Mouse (Mus musculus): ENCODE results near the gene Cdc42ep5. TPM values are rescaled to one million over a fixed set of nuclear protein-coding genes. Genes with fewer than 3 reads are reported as not detected.

Cdc42ep5 gene
- polyA plus RNA-seq, 1 experiment from 2014 or later, result 22.1 TPM

- WGBS, result 48% methylated on average over 13 of the region's 13 CpGs
- Histone ChIP-seq H3K36me3 (replicated peaks) (peaks cover 76% of the 10 kb centered on the region), H3K27me3 (ENCODE audit: poor library complexity, severe bottlenecking) (no peaks in the 10 kb centered on the region), H3K4me1 (peaks cover 18% of the 10 kb centered on the region), H3K4me3 (peak overlapping the region; percentile 8; the same call in 1 of the 2 replicates), H3K27ac (peak overlapping the region; percentile 68; the same call in 1 of the 2 replicates), H3K9me3 (no peaks in the 10 kb centered on the region)
- DNase-seq (ENCODE audit: extremely low spot score, low spot score), result peak; percentile 73
Measured at GRCm38 (mm10) chr7:4130686-4131452, 33.8 kb downstream of the Cdc42ep5 start.

- DNase-seq (ENCODE audit: extremely low spot score, low spot score), result no peak
- no peaks in the 10 kb centered on the region for H3K9me3 ChIP-seq
- H3K4me1 ChIP-seq, result peaks cover 36% of the 10 kb centered on the region
- no peak overlapping the region for H3K4me3 ChIP-seq
- H3K27ac ChIP-seq, result no peak overlapping the region
- H3K27me3 ChIP-seq (ENCODE audit: poor library complexity, severe bottlenecking), result no peaks in the 10 kb centered on the region
- H3K36me3 ChIP-seq (replicated peaks), result peaks cover 78% of the 10 kb centered on the region
- 80% methylated on average over 6 of the region's 6 CpGs for WGBS
Measured at GRCm38 (mm10) chr7:4128860-4129259, 35.8 kb downstream of the Cdc42ep5 start.

- no peak overlapping the region for H3K27ac ChIP-seq
- H3K27me3 ChIP-seq (ENCODE audit: poor library complexity, severe bottlenecking), result no peaks in the 10 kb centered on the region
- no peak overlapping the region for H3K4me3 ChIP-seq
- no peaks in the 10 kb centered on the region for H3K9me3 ChIP-seq
- peaks cover 68% of the 10 kb centered on the region for H3K36me3 ChIP-seq (replicated peaks)
- DNase-seq (ENCODE audit: extremely low spot score, low spot score), result no peak
- peaks cover 46% of the 10 kb centered on the region for H3K4me1 ChIP-seq
- WGBS, result 90% methylated on average over 4 of the region's 4 CpGs
Measured at GRCm38 (mm10) chr7:4127894-4128293, 36.8 kb downstream of the Cdc42ep5 start.

GRCm38 (mm10) chr7:4126992-4127785 lies 37.5 kb downstream of the Cdc42ep5 start:
- Histone ChIP-seq H3K27me3 (ENCODE audit: poor library complexity, severe bottlenecking) (no peaks in the 10 kb centered on the region), H3K27ac (no peak overlapping the region), H3K36me3 (replicated peaks) (peaks cover 63% of the 10 kb centered on the region), H3K4me1 (peaks cover 53% of the 10 kb centered on the region), H3K4me3 (no peak overlapping the region), H3K9me3 (no peaks in the 10 kb centered on the region)
- DNase-seq (ENCODE audit: extremely low spot score, low spot score), result no peak
- 91% methylated on average over 11 of the region's 11 CpGs for WGBS

- peaks cover 58% of the 10 kb centered on the region for H3K4me1 ChIP-seq
- H3K9me3 ChIP-seq, result no peaks in the 10 kb centered on the region
- peaks cover 49% of the 10 kb centered on the region for H3K36me3 ChIP-seq (replicated peaks)
- peaks cover 12% of the 10 kb centered on the region for H3K27me3 ChIP-seq (ENCODE audit: poor library complexity, severe bottlenecking)
- H3K27ac ChIP-seq, result peak overlapping the region; percentile 93
- peak overlapping the region; percentile 81 for H3K4me3 ChIP-seq
- no peak for DNase-seq (ENCODE audit: extremely low spot score, low spot score)
- 25% methylated on average over 9 of the region's 9 CpGs for WGBS
Measured at GRCm38 (mm10) chr7:4125306-4125705, 39.4 kb downstream of the Cdc42ep5 start.

GRCm38 (mm10) chr7:4124856-4125255 lies 39.8 kb downstream of the Cdc42ep5 start:
- DNase-seq (ENCODE audit: extremely low spot score, low spot score), result no peak
- WGBS, result 6% methylated on average over 5 of the region's 5 CpGs

GRCm38 (mm10) chr7:4124315-4124759 lies 40.3 kb downstream of the Cdc42ep5 start:
- peaks cover 44% of the 10 kb centered on the region for H3K36me3 ChIP-seq (replicated peaks)
- peak; percentile 80 for DNase-seq (ENCODE audit: extremely low spot score, low spot score)
- H3K27ac ChIP-seq, result peak overlapping the region; percentile 93

More at GRCm38 (mm10) chr7:4124856-4125255, 39.8 kb downstream of the Cdc42ep5 start:
- Histone ChIP-seq H3K27me3 (ENCODE audit: poor library complexity, severe bottlenecking) (peaks cover 17% of the 10 kb centered on the region), H3K27ac (peak overlapping the region; percentile 93), H3K36me3 (replicated peaks) (peaks cover 49% of the 10 kb centered on the region), H3K9me3 (no peaks in the 10 kb centered on the region), H3K4me1 (peaks cover 62% of the 10 kb centered on the region), H3K4me3 (peak overlapping the region; percentile 81)

GRCm38 (mm10) chr7:4123732-4124131 lies 40.9 kb downstream of the Cdc42ep5 start:
- H3K27me3 ChIP-seq (ENCODE audit: poor library complexity, severe bottlenecking), result peaks cover 28% of the 10 kb centered on the region
- peak; percentile 54 for DNase-seq (ENCODE audit: extremely low spot score, low spot score)
- peak overlapping the region; percentile 81 for H3K4me3 ChIP-seq
- H3K9me3 ChIP-seq, result no peaks in the 10 kb centered on the region
- WGBS, result 24% methylated on average over 1 of the region's 1 CpGs
- peaks cover 38% of the 10 kb centered on the region for H3K36me3 ChIP-seq (replicated peaks)
- peak overlapping the region; percentile 93 for H3K27ac ChIP-seq
- H3K4me1 ChIP-seq, result peaks cover 73% of the 10 kb centered on the region

More at GRCm38 (mm10) chr7:4124315-4124759, 40.3 kb downstream of the Cdc42ep5 start:
- Histone ChIP-seq H3K27me3 (ENCODE audit: poor library complexity, severe bottlenecking) (peaks cover 22% of the 10 kb centered on the region), H3K9me3 (no peaks in the 10 kb centered on the region), H3K4me1 (peaks cover 67% of the 10 kb centered on the region), H3K4me3 (peak overlapping the region; percentile 81)
- WGBS, result under 1% methylated on average over 10 of the region's 10 CpGs

GRCm38 (mm10) chr7:4122783-4123182 lies 41.9 kb downstream of the Cdc42ep5 start:
- 90% methylated on average over 10 of the region's 10 CpGs for WGBS
- H3K9me3 ChIP-seq, result no peaks in the 10 kb centered on the region
- H3K4me1 ChIP-seq, result peaks cover 74% of the 10 kb centered on the region
- peaks cover 28% of the 10 kb centered on the region for H3K27me3 ChIP-seq (ENCODE audit: poor library complexity, severe bottlenecking)
- H3K4me3 ChIP-seq, result peak overlapping the region; percentile 81; the same call in 1 of the 2 replicates
- DNase-seq (ENCODE audit: extremely low spot score, low spot score), result no peak
- H3K36me3 ChIP-seq (replicated peaks), result peaks cover 29% of the 10 kb centered on the region
- peak overlapping the region; percentile 93 for H3K27ac ChIP-seq

GRCm38 (mm10) chr7:4122076-4122768 lies 42.4 kb downstream of the Cdc42ep5 start:
- Histone ChIP-seq H3K9me3 (no peaks in the 10 kb centered on the region), H3K27me3 (ENCODE audit: poor library complexity, severe bottlenecking) (peaks cover 28% of the 10 kb centered on the region), H3K4me3 (peak overlapping the region; percentile 81), H3K4me1 (peaks cover 74% of the 10 kb centered on the region), H3K27ac (peak overlapping the region; percentile 93), H3K36me3 (replicated peaks) (peaks cover 23% of the 10 kb centered on the region)
- no peak for DNase-seq (ENCODE audit: extremely low spot score, low spot score)
- WGBS, result 52% methylated on average over 11 of the region's 11 CpGs

GRCm38 (mm10) chr7:4119976-4120921 lies 44.4 kb downstream of the Cdc42ep5 start:
- H3K4me1 ChIP-seq, result peaks cover 66% of the 10 kb centered on the region
- WGBS, result 18% methylated on average over 19 of the region's 19 CpGs

More at GRCm38 (mm10) chr7:4119976-4120921, 44.4 kb downstream of the Cdc42ep5 start:
- H3K27me3 ChIP-seq (ENCODE audit: poor library complexity, severe bottlenecking), result peaks cover 28% of the 10 kb centered on the region
- peak overlapping the region; percentile 93 for H3K27ac ChIP-seq
- H3K9me3 ChIP-seq, result no peaks in the 10 kb centered on the region
- H3K36me3 ChIP-seq (replicated peaks), result peaks cover 3% of the 10 kb centered on the region
- peak overlapping the region; percentile 81 for H3K4me3 ChIP-seq
- no peak for DNase-seq (ENCODE audit: extremely low spot score, low spot score)
